In genomic region chr5:149298234-149298633, GRCm38 (mm10) we compare ENCODE assay signal across 17 mouse cellular contexts.
"Had no signal": no experiment of that assay in that cellular context is flagged by ENCODE, and none has a peak within 500 bp of the region (broad histone marks: within the 10 kb centered on the region; RNA-seq: fewer than 3 reads in every experiment).

No protein-coding gene starts in this region.

- H3K9ac ChIP-seq: liver, postnatal 0 days; lung, embryonic 15.5 days; midbrain, embryonic 13.5 days; midbrain, embryonic 15.5 days; neural tube, embryonic 12.5 days; stomach, embryonic 15.5 days had no signal

- H3K36me3 ChIP-seq: lung, embryonic 15.5 days; midbrain, embryonic 13.5 days; midbrain, embryonic 15.5 days; neural tube, embryonic 12.5 days; stomach, embryonic 15.5 days had no signal

- H3K27ac ChIP-seq: lung, embryonic 15.5 days; macrophage; midbrain, embryonic 13.5 days; midbrain, embryonic 15.5 days; neural tube, embryonic 12.5 days; stomach, embryonic 15.5 days; stomach, postnatal 0 days had no signal

- H3K9me3 ChIP-seq: lung, embryonic 15.5 days; midbrain, embryonic 13.5 days; midbrain, embryonic 15.5 days; stomach, embryonic 15.5 days had no signal

- ATAC-seq: liver, postnatal 0 days; lung, postnatal 0 days; midbrain, embryonic 13.5 days; midbrain, embryonic 15.5 days had no signal

- H3K4me2 ChIP-seq: lung, embryonic 15.5 days; midbrain, embryonic 11.5 days; midbrain, embryonic 13.5 days; midbrain, embryonic 15.5 days; neural tube, embryonic 12.5 days; stomach, embryonic 15.5 days had no signal

- H3K4me3 ChIP-seq: lung, embryonic 15.5 days; megakaryocyte, embryonic 14.5 days; midbrain, embryonic 13.5 days; midbrain, embryonic 15.5 days; neural tube, embryonic 12.5 days; stomach, embryonic 15.5 days had no signal

- DNase-seq: liver, postnatal 0 days; lung, adult 2 months; lung, postnatal 14 days; lung, postnatal 36 days; right cerebral cortex, postnatal 14 days; thymus, adult 2 months; thymus, postnatal 25 days had no signal

- H3K27me3 ChIP-seq: lung, embryonic 15.5 days; megakaryocyte, embryonic 14.5 days; midbrain, embryonic 13.5 days; midbrain, embryonic 15.5 days; neural tube, embryonic 12.5 days; stomach, embryonic 15.5 days had no signal

- H3K4me1 ChIP-seq: lung, embryonic 15.5 days; megakaryocyte, embryonic 14.5 days; midbrain, embryonic 13.5 days; midbrain, embryonic 15.5 days; neural tube, embryonic 12.5 days; stomach, embryonic 15.5 days had no signal
